Mouse (Mus musculus) lung, adult 2 months (tissue): ENCODE measurements around the gene Rftn1. TPM values are rescaled to one million over a fixed set of nuclear protein-coding genes. Genes with fewer than 3 reads are reported as not detected.
A peak's percentile ranks its signal among the peaks of the same experiment; 100 is the strongest.

Experiments used
- DNase-seq: peaks from one replicate; pipeline ENCODE4 v3.0.0; 2022
- H3K4me1 ChIP-seq: fragments of 200-500 bp; 2 replicates; pipeline ENCODE4 v1.6.1; 2011; ENCODE audit warnings: low read length; ENCODE audit not compliant: control insufficient read depth, insufficient read depth
- H3K4me3 ChIP-seq: fragments of 200-500 bp; replicated peaks from 2 replicates; pipeline ENCODE3; 2011; ENCODE audit warnings: low read depth, mild to moderate bottlenecking, control low read depth, low read length; ENCODE audit errors: extremely low read depth
- CTCF ChIP-seq: fragments of 200-500 bp; IDR thresholded peaks from 2 replicates; pipeline ENCODE4 v1.5.1; 2011; ENCODE audit warnings: mild to moderate bottlenecking, low read length, control low read depth; ENCODE audit not compliant: insufficient read depth
- POLR2A ChIP-seq: fragments of 200-500 bp; IDR thresholded peaks from 2 replicates; pipeline ENCODE4 v1.6.1; 2011; ENCODE audit warnings: low read depth, mild to moderate bottlenecking, control low read depth, low read length, borderline replicate concordance; ENCODE audit errors: extremely low read depth
- WGBS: fragments of 180-500 bp; shearing (Covaris S2); methylation state at CpG from one replicate; pipeline ENCODE4 v1.1.7; 2018; 5-methylcytosine and 5-hydroxymethylcytosine counted together
- polyA plus RNA-seq: library from polyadenylated mRNA; depleted of rRNA; stranded (reverse); fragments of >200 nt; gene quantifications from 2 replicates; pipeline ENCODE4 v1.2.3, GENCODE M21; 2012

Gene Rftn1
- polyA plus RNA-seq, 1 experiment, result 32.4 TPM

- Histone ChIP-seq H3K4me3 (no peak overlapping the region), H3K4me1 (no peaks in the 10 kb centered on the region)
- TF ChIP-seq POLR2A (no peak), CTCF (no peak)
- no peak for DNase-seq
- 82% methylated on average over 1 of the region's 1 CpGs for WGBS
Observed at GRCm38 (mm10) chr17:50205152-50205782, 14.8 kb upstream of the Rftn1 start.

- Histone ChIP-seq H3K4me3 (no peak overlapping the region), H3K4me1 (no peaks in the 10 kb centered on the region)
- 91% methylated on average over 12 of the region's 12 CpGs for WGBS
- DNase-seq, result no peak
- TF ChIP-seq CTCF (no peak), POLR2A (no peak)
Observed at GRCm38 (mm10) chr17:50201828-50202445, 11.5 kb upstream of the Rftn1 start.

GRCm38 (mm10) chr17:50199075-50199850 lies 8.8 kb upstream of the Rftn1 start:
- TF ChIP-seq POLR2A (no peak), CTCF (no peak)
- no peak for DNase-seq
- Histone ChIP-seq H3K4me3 (no peak overlapping the region), H3K4me1 (no peaks in the 10 kb centered on the region)
- 78% methylated on average over 8 of the region's 8 CpGs for WGBS

- 78% methylated on average over 4 of the region's 4 CpGs for WGBS
- Histone ChIP-seq H3K4me3 (no peak overlapping the region), H3K4me1 (no peaks in the 10 kb centered on the region)
- no peak for DNase-seq
- no peak for TF ChIP-seq POLR2A
- no peak for TF ChIP-seq CTCF
Observed at GRCm38 (mm10) chr17:50197572-50197971, 7.1 kb upstream of the Rftn1 start.

GRCm38 (mm10) chr17:50196005-50196672 lies 5.7 kb upstream of the Rftn1 start:
- 37% methylated on average over 10 of the region's 10 CpGs for WGBS
- TF ChIP-seq CTCF, result no peak
- TF ChIP-seq POLR2A, result no peak
- DNase-seq, result no peak

GRCm38 (mm10) chr17:50195399-50195798 lies 4.9 kb upstream of the Rftn1 start:
- WGBS, result 96% methylated on average over 7 of the region's 7 CpGs
- TF ChIP-seq CTCF, result no peak
- no peak for TF ChIP-seq POLR2A

More at GRCm38 (mm10) chr17:50196005-50196672, 5.7 kb upstream of the Rftn1 start:
- Histone ChIP-seq H3K4me3 (no peak overlapping the region), H3K4me1 (no peaks in the 10 kb centered on the region)

GRCm38 (mm10) chr17:50194541-50194940 lies 4.1 kb upstream of the Rftn1 start:
- WGBS, result 65% methylated on average over 3 of the region's 3 CpGs
- TF ChIP-seq CTCF, result no peak
- no peak for TF ChIP-seq POLR2A
- no peaks in the 10 kb centered on the region for H3K4me1 ChIP-seq
- DNase-seq, result no peak
- no peak overlapping the region for H3K4me3 ChIP-seq

More at GRCm38 (mm10) chr17:50195399-50195798, 4.9 kb upstream of the Rftn1 start:
- no peak overlapping the region for H3K4me3 ChIP-seq
- H3K4me1 ChIP-seq, result no peaks in the 10 kb centered on the region
- no peak for DNase-seq

GRCm38 (mm10) chr17:50193653-50194052 lies 3.2 kb upstream of the Rftn1 start:
- no peak for DNase-seq
- 39% methylated on average over 3 of the region's 3 CpGs for WGBS
- TF ChIP-seq POLR2A, result no peak
- peak; percentile 52 for TF ChIP-seq CTCF
- Histone ChIP-seq H3K4me3 (no peak overlapping the region), H3K4me1 (no peaks in the 10 kb centered on the region)

GRCm38 (mm10) chr17:50192376-50192940 lies 2.0 kb upstream of the Rftn1 start:
- WGBS, result 70% methylated on average over 10 of the region's 10 CpGs
- TF ChIP-seq POLR2A (no peak), CTCF (no peak)
- H3K4me3 ChIP-seq, result no peak overlapping the region
- H3K4me1 ChIP-seq, result no peaks in the 10 kb centered on the region
- no peak for DNase-seq
